Comparison of ENCODE assay signal across 25 mouse cellular contexts in the genomic region with DNA sequence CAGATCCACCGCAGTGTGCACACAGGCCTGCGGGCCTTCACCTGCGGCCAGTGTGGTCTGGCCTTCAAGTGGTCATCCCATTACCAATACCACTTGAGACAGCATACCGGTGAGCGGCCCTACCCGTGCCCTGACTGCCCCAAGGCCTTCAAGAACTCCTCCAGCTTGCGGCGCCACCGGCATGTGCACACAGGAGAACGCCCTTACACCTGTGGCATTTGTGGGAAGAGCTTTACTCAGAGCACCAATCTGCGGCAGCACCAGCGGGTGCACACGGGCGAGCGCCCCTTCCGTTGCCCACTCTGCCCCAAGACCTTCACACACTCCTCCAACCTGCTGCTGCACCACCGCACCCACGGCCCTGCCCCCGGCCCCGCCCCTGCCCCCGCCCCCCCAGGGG. TPM values are rescaled to one million over a fixed set of nuclear protein-coding genes. Genes with fewer than 3 reads are reported as not detected.
DNase-seq lines count a peak whose midpoint lies in the region; ATAC-seq lines count a peak whose summit lies in the region.
"Had no signal": no experiment of that assay in that cellular context is flagged by ENCODE, and none has a peak within 500 bp of the region (broad histone marks: within the 10 kb centered on the region; RNA-seq: fewer than 3 reads in every experiment).

No protein-coding gene starts in this region.

- H3K27ac ChIP-seq in midbrain, embryonic 13.5 days, result no peak overlapping the region
- H3K27ac ChIP-seq in midbrain, embryonic 16.5 days (ENCODE audit: low read length), result no peak overlapping the region
- H3K27ac ChIP-seq: forebrain, embryonic 10.5 days; forebrain, embryonic 15.5 days; heart, embryonic 15.5 days; hindbrain, embryonic 15.5 days had no signal

- H3K9ac ChIP-seq in midbrain, embryonic 13.5 days (replicated peaks), result 0 out of 2 replicates have a peak overlapping the region, but pooled peaks have one; percentile 2
- H3K9ac ChIP-seq in midbrain, embryonic 16.5 days (ENCODE audit: low read depth, low read length), result no peak overlapping the region
- H3K9ac ChIP-seq: forebrain, embryonic 15.5 days; heart, embryonic 12.5 days; heart, embryonic 15.5 days; hindbrain, embryonic 15.5 days had no signal

- H3K36me3 ChIP-seq in midbrain, embryonic 13.5 days, result peaks cover 38% of the 10 kb centered on the region
- peaks cover 14% of the 10 kb centered on the region for H3K36me3 ChIP-seq in midbrain, embryonic 16.5 days (ENCODE audit: control insufficient read depth, insufficient read depth, low read length)

- H3K4me1 ChIP-seq in midbrain, embryonic 13.5 days (replicated peaks), result peaks cover 66% of the 10 kb centered on the region
- peaks cover 35% of the 10 kb centered on the region for H3K4me1 ChIP-seq in midbrain, embryonic 16.5 days (ENCODE audit: control insufficient read depth, insufficient read depth, low read length)

- H3K4me2 ChIP-seq in midbrain, embryonic 13.5 days (replicated peaks), result no peak overlapping the region
- no peak overlapping the region for H3K4me2 ChIP-seq in midbrain, embryonic 16.5 days (ENCODE audit: low read length)
- H3K4me2 ChIP-seq: forebrain, embryonic 15.5 days; heart, embryonic 12.5 days; heart, embryonic 15.5 days; hindbrain, embryonic 15.5 days had no signal

- peak; percentile 2 for DNase-seq in adrenal gland, postnatal 10 days
- DNase-seq in adrenal gland, postnatal 4 days (ENCODE audit: low spot score in 2 of 2), result no peak
- DNase-seq in heart, adult 11 months, result peak; percentile 91
- no peak for DNase-seq in heart, adult 18-20 months
- no peak for DNase-seq in urinary bladder, adult 18-20 months (ENCODE audit: low spot score in 2 of 2)
- DNase-seq: adrenal gland, adult 8-10 months; adrenal gland, postnatal 36 days; cerebellum, adult 11 months; cerebellum, adult 8-10 months; cerebellum, postnatal 14 days; gastrocnemius, postnatal 25 days; heart, postnatal 10 days; heart, postnatal 36 days had no signal

- 86% methylated on average over 21 of the region's 21 CpGs for WGBS in midbrain, embryonic 13.5 days
- 86% methylated on average over 21 of the region's 21 CpGs for WGBS in midbrain, embryonic 16.5 days

- ATAC-seq in midbrain, embryonic 13.5 days, result no peak
- no peak for ATAC-seq in midbrain, embryonic 16.5 days
- ATAC-seq: activated CD4-positive, CD25-positive, alpha-beta regulatory T cell, adult 4 months; forebrain, embryonic 15.5 days; intestine, postnatal 0 days had no signal

- no peak overlapping the region for H3K4me3 ChIP-seq in midbrain, embryonic 13.5 days (replicated peaks)
- H3K4me3 ChIP-seq in midbrain, embryonic 16.5 days (ENCODE audit: low read depth, low read length), result no peak overlapping the region
- H3K4me3 ChIP-seq: forebrain, embryonic 10.5 days; forebrain, embryonic 15.5 days; heart, embryonic 12.5 days; heart, embryonic 15.5 days; hindbrain, embryonic 15.5 days had no signal

- no peaks in the 10 kb centered on the region for H3K27me3 ChIP-seq in midbrain, embryonic 13.5 days
- no peaks in the 10 kb centered on the region for H3K27me3 ChIP-seq in midbrain, embryonic 16.5 days (ENCODE audit: control insufficient read depth, insufficient read depth, low read depth, low read length)
- H3K27me3 ChIP-seq: forebrain, embryonic 15.5 days; heart, embryonic 12.5 days; heart, embryonic 15.5 days; hindbrain, embryonic 15.5 days had no signal

- no peaks in the 10 kb centered on the region for H3K9me3 ChIP-seq in midbrain, embryonic 13.5 days
- H3K9me3 ChIP-seq in midbrain, embryonic 16.5 days (replicated peaks; ENCODE audit: control insufficient read depth, low read length, poor library complexity, severe bottlenecking), result no peaks in the 10 kb centered on the region
- H3K9me3 ChIP-seq: forebrain, embryonic 15.5 days; heart, embryonic 12.5 days; heart, embryonic 15.5 days; hindbrain, embryonic 15.5 days had no signal

RNA-seq across cellular contexts. Expression of gene Nat14, which starts 2.7 kb away (rescaled TPM):
- total RNA-seq in adrenal gland, postnatal 10 days (2021), result 1 to 10 TPM; 5.5 to 8.5 TPM
- total RNA-seq in adrenal gland, postnatal 4 days (2021), result 10 to 100 TPM in 1 of 2 experiments, 1 to 10 TPM in 1; 9.9 to 10.1 TPM
- total RNA-seq in heart, adult 18-20 months (2021), result 1 to 10 TPM; 4.2 to 6.1 TPM
- polyA plus RNA-seq in midbrain, embryonic 13.5 days (2015; fragmentation: Nextera tagmentation; extraction: Ambion mirVana), result 29.5 and 31.1 TPM in 2 replicates
- polyA plus RNA-seq in midbrain, embryonic 16.5 days (2015; fragmentation: Nextera tagmentation; extraction: Ambion mirVana), result 48.2 and 49.4 TPM in 2 replicates
- polyA plus RNA-seq: activated CD4-positive, CD25-positive, alpha-beta regulatory T cell, adult 4 months had no signal

RNA-seq across cellular contexts. Expression of gene Zfp628, which starts 4.1 kb away (rescaled TPM):
- 10 to 100 TPM; 14.7 to 16.4 TPM for total RNA-seq in adrenal gland, postnatal 10 days (2021)
- total RNA-seq in adrenal gland, postnatal 4 days (2021), result 10 to 100 TPM; 24.4 to 26.9 TPM
- total RNA-seq in heart, adult 18-20 months (2021), result 1 to 10 TPM; 5.3 to 6.4 TPM
- polyA plus RNA-seq in midbrain, embryonic 13.5 days (2015; fragmentation: Nextera tagmentation; extraction: Ambion mirVana), result 4.3 and 4.4 TPM in 2 replicates
- polyA plus RNA-seq in midbrain, embryonic 16.5 days (2015; fragmentation: Nextera tagmentation; extraction: Ambion mirVana), result 3.1 and 3.6 TPM in 2 replicates

RNA-seq across cellular contexts. Expression of gene Ssc5d, which starts 6.5 kb away (rescaled TPM):
- total RNA-seq in adrenal gland, postnatal 10 days (2021), result 1 to 10 TPM; 5.9 to 6.9 TPM
- total RNA-seq in adrenal gland, postnatal 4 days (2021), result 10 to 100 TPM; 11.8 to 12.1 TPM
- total RNA-seq in heart, adult 18-20 months (2021), result 1 to 10 TPM; 2.0 to 2.4 TPM
- polyA plus RNA-seq in midbrain, embryonic 13.5 days (2015; fragmentation: Nextera tagmentation; extraction: Ambion mirVana), result 0.88 and 0.98 TPM in 2 replicates
- polyA plus RNA-seq in midbrain, embryonic 16.5 days (2015; fragmentation: Nextera tagmentation; extraction: Ambion mirVana), result 0.72 and 0.85 TPM in 2 replicates

RNA-seq across cellular contexts. Expression of gene Gm36210, which starts 12.8 kb away (rescaled TPM):
- not detected for total RNA-seq in adrenal gland, postnatal 10 days (2021)
- total RNA-seq in adrenal gland, postnatal 4 days (2021), result under 1 TPM in 1 of 2 experiments, not detected in 1; 0.39 TPM
- total RNA-seq in heart, adult 18-20 months (2021), result not detected
- 0.31 and 0.32 TPM in 2 replicates for polyA plus RNA-seq in midbrain, embryonic 13.5 days (2015; fragmentation: Nextera tagmentation; extraction: Ambion mirVana)
- polyA plus RNA-seq in midbrain, embryonic 16.5 days (2015; fragmentation: Nextera tagmentation; extraction: Ambion mirVana), result 0.32 and 0.38 TPM in 2 replicates
- total RNA-seq: adrenal gland, postnatal 36 days; heart, postnatal 10 days; heart, postnatal 36 days had no signal
- polyA plus RNA-seq: activated CD4-positive, CD25-positive, alpha-beta regulatory T cell, adult 4 months; gonadal fat pad, adult 2 months; heart, embryonic 15.5 days; hindbrain, embryonic 11.5 days; intestine, embryonic 14.5 days; intestine, postnatal 0 days had no signal

RNA-seq across cellular contexts. Expression of gene Isoc2a, which starts 42.1 kb away (rescaled TPM):
- total RNA-seq in adrenal gland, postnatal 10 days (2021), result 10 to 100 TPM; 52.8 to 56.8 TPM
- 10 to 100 TPM; 22.6 to 22.8 TPM for total RNA-seq in adrenal gland, postnatal 4 days (2021)
- 10 to 100 TPM; 55.3 to 57.3 TPM for total RNA-seq in heart, adult 18-20 months (2021)
- polyA plus RNA-seq in midbrain, embryonic 13.5 days (2015; fragmentation: Nextera tagmentation; extraction: Ambion mirVana), result 0.43 and 0.65 TPM in 2 replicates
- polyA plus RNA-seq in midbrain, embryonic 16.5 days (2015; fragmentation: Nextera tagmentation; extraction: Ambion mirVana), result 0.46 and 0.57 TPM in 2 replicates

Comparison
In these comparisons a context has a peak if more than half of its experiments do, and no peak if none do; other contexts are left out.
1. DNase-seq: peak in adrenal gland, postnatal 10 days (single experiment) and heart, adult 11 months (single experiment); none in adrenal gland, postnatal 4 days (0 of 2), heart, adult 18-20 months (0 of 2) and urinary bladder, adult 18-20 months (0 of 2).